Mouse (Mus musculus) testis, adult 2 months (tissue): ENCODE data around the gene Saa3. TPM values are rescaled to one million over a fixed set of nuclear protein-coding genes. Genes with fewer than 3 reads are reported as not detected.
"Not testable (repeated sequence)": the region's sequence is repeated elsewhere in the genome, so short reads cannot be mapped to it uniquely, and the experiment has no call there.

Experiments used
- H3K27ac ChIP-seq: fragments of 200-500 bp; 2 replicates; pipeline ENCODE4 v1.5.1; 2012; ENCODE audit warnings: low read depth, low read length; ENCODE audit not compliant: control insufficient read depth, insufficient read depth
- H3K27me3 ChIP-seq: fragments of 200-500 bp; 2 replicates; pipeline ENCODE4 v1.6.1; 2012; ENCODE audit warnings: mild to moderate bottlenecking, low read length, moderate library complexity; ENCODE audit not compliant: control insufficient read depth, insufficient read depth
- H3K36me3 ChIP-seq: fragments of 200-500 bp; 2 replicates; pipeline ENCODE4 v1.6.1; 2012; ENCODE audit warnings: mild to moderate bottlenecking, low read length; ENCODE audit not compliant: control insufficient read depth, insufficient read depth
- H3K4me1 ChIP-seq: fragments of 200-500 bp; 2 replicates; pipeline ENCODE4 v1.6.1; 2012; ENCODE audit warnings: low read length; ENCODE audit not compliant: control insufficient read depth, insufficient read depth
- H3K4me3 ChIP-seq: fragments of 200-500 bp; 2 replicates; pipeline ENCODE4 v1.5.1; 2012; ENCODE audit warnings: low read depth, mild to moderate bottlenecking, low read length, moderate library complexity, mixed read lengths; ENCODE audit not compliant: control insufficient read depth
- CTCF ChIP-seq: fragments of 200-500 bp; IDR thresholded peaks from 2 replicates; pipeline ENCODE4 v1.5.1; 2012; ENCODE audit warnings: low read depth, mild to moderate bottlenecking, inconsistent platforms, low read length, moderate library complexity; ENCODE audit not compliant: control insufficient read depth, insufficient read depth, insufficient replicate concordance
- POLR2A ChIP-seq: fragments of 200-500 bp; IDR thresholded peaks from 2 replicates; pipeline ENCODE4 v1.6.1; 2012; ENCODE audit warnings: low read depth, mild to moderate bottlenecking, inconsistent platforms, low read length, moderate library complexity; ENCODE audit not compliant: control insufficient read depth
- polyA plus RNA-seq: library from polyadenylated mRNA; depleted of rRNA; stranded (reverse); fragments of >200 nt; gene quantifications from 2 replicates; pipeline ENCODE4 v1.2.3, GENCODE M21; 2012; rRNA removed

Gene Saa3
- not detected in 2 replicates for polyA plus RNA-seq

DNA sequence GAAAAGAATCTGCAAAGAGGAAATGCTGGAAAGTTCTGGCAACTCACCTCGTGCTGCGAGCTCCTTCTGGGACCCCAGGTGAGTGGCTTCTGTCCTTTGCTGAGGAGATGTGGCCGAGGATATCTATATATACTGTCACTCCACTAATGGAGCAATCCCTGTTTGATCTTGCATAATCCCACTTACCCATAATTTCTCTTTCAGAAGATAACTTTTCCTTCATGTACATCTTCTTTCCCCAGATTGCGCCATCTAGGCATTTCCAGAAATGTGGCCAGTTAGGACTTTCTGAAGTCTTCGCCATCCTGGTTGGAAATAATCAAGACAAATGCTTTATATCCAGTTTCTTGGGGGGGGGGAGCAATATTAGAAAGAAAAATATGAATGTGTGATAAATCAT lies at the start of gene Saa3:
Gene Saa3 (minus strand): TSS at position 101 of the 400 bp plus-strand sequence.
- H3K27ac ChIP-seq = no peak within 1 kb of the TSS
- no peaks in the 10 kb centered on the region; the same call in none of the 2 replicates for H3K4me1 ChIP-seq
- H3K27me3 ChIP-seq = no peaks in the 10 kb centered on the region
- H3K36me3 ChIP-seq = no peaks in the 10 kb centered on the region
- no peak within 1 kb of the TSS for H3K4me3 ChIP-seq
- no peak for TF ChIP-seq CTCF
- no peak for TF ChIP-seq POLR2A

DNA sequence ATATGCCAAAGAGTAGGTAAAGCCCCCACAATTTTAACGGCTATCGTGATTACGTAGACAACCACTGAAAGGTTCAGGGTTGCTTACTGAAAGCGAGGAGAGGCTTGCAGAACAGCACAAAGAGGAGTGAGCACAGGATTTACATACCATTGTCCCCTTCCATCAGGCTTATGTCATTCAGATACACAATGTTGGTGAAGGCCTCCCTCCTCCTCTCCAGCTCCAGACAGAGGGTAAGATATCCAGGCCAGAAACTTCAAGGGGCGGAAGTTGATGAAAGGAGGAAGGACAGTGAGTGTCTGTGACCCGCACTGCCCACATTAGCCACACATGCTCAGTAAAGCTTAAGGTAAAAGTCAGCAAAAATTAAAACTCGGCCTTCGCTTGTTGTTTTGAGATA lies 49.2 kb upstream of the Saa3 start:
- no peak overlapping the region for H3K27ac ChIP-seq

DNA sequence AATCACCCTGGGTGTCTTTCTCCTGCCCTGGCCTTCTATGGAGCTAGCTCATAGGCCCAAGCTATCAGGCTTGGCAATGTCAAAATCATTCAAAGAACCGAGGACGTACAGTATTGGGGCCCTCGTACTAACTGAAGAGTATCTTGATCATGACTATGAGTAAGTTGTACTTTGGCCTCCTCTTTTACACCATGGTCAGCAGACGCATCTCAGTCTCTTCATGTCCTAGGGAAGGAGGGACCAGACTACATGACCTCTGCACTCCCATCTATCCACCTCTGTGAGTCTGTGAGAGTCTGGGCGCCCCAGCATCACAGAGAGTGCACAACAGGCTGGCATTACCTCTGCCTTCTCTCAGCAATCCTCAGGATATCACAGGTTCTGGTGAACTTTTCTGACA lies 47.1 kb upstream of the Saa3 start:
- no peak overlapping the region for H3K4me3 ChIP-seq
- H3K27me3 ChIP-seq = no peaks in the 10 kb centered on the region
- no peak for TF ChIP-seq POLR2A
- no peak for TF ChIP-seq CTCF
- no peak overlapping the region for H3K27ac ChIP-seq
- H3K36me3 ChIP-seq = peaks cover 3% of the 10 kb centered on the region
- H3K4me1 ChIP-seq = peaks cover 10% of the 10 kb centered on the region

More for the DNA sequence above, 49.2 kb upstream of the Saa3 start:
- Histone ChIP-seq H3K4me3 (no peak overlapping the region), H3K36me3 (peaks cover 8% of the 10 kb centered on the region), H3K27me3 (no peaks in the 10 kb centered on the region), H3K4me1 (peaks cover 8% of the 10 kb centered on the region)
- TF ChIP-seq POLR2A (no peak), CTCF (no peak)

DNA sequence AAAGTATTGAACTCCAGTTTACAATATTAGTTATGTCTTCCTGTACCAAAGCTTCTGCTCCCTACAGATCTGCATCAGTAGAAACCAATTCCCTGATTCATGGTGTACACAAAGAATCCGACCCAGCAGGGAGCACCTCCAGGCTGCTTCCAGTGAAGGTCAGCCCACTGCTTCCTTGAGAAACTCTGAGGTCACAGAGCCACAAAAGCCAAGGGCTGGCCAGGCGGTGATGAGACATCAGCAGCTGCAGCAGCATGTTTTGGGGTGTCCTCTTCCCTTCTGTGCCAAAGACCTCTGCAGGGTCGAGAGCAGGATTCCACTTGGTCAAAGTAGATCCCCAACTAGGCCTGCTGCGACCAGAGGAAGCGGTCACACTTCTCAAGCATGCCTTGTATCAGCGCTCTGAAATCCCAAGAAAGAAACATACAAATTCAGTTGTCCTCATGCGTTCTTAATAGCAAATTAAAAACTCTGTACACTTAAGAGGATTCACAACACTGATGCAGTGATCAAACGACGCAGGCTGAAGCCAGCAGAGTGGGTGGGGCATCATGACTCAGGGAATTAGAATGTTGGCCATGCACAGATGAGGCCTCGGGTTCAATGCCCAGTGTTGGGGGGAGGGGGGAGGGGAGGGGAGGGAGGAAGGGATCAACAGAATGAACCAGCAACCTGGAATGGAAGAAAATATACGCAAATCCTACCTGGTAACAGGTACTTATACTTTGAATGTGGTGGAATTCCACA lies 45.7 kb upstream of the Saa3 start:
- H3K4me3 ChIP-seq = no peak overlapping the region
- no peaks in the 10 kb centered on the region for H3K27me3 ChIP-seq
- peaks cover 3% of the 10 kb centered on the region for H3K36me3 ChIP-seq
- TF ChIP-seq CTCF = no peak
- TF ChIP-seq POLR2A = no peak
- H3K4me1 ChIP-seq = peaks cover 10% of the 10 kb centered on the region
- H3K27ac ChIP-seq = no peak overlapping the region

DNA sequence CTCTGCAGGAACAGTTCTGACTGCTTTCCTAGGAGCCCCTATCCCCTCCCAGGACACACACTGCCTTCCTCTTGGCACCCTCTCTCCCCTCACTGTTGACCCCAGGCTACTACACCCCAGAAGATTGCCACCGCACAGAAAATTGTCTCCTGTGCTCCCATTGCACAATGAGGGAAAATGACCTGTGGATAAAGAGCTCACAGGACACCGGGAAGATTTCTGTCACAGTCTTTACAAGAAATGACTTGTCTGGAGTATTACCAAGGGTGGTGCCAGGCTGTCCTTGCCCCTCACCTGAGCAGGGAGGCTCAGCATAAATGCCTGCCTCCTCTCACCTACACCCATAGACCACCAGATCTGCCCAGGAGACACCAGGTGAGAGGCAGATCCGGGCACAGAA lies 36.0 kb upstream of the Saa3 start, which contains the start of gene Saa2:
Gene Saa2 (plus strand): TSS at position 301 of the 400 bp plus-strand sequence.
- TF ChIP-seq CTCF = no peak
- no peak for TF ChIP-seq POLR2A
- Histone ChIP-seq H3K36me3 (no peaks in the 10 kb centered on the region), H3K27ac (no peak within 1 kb of the TSS)

DNA sequence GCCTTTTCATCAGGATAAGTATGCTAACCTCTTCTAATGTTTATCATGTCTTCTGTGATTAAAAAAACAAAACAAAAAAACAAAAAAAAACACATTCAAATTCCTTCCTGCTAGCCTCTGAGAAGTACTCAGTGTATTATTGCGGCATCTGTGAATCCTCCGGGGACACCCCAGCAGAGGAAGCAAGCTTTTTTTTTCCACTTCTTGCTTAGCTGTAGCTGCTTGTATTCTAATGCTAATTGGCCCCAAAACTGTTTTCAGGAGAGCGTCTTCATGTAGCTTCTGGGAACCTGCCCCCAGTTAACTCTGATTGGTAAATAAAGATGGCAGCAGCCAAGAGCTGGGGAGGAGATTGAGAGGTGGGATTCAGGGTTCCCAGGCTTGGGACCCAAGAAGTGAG lies 33.0 kb upstream of the Saa3 start:
- no peaks in the 10 kb centered on the region for H3K36me3 ChIP-seq
- H3K4me1 ChIP-seq = no peaks in the 10 kb centered on the region
- no peak overlapping the region for H3K4me3 ChIP-seq
- TF ChIP-seq CTCF (no peak), POLR2A (no peak)
- no peaks in the 10 kb centered on the region for H3K27me3 ChIP-seq
- H3K27ac ChIP-seq = no peak overlapping the region

More for the DNA sequence above, 36.0 kb upstream of the Saa3 start, which contains the start of gene Saa2:
- H3K4me1 ChIP-seq = no peaks in the 10 kb centered on the region
- no peak within 1 kb of the TSS for H3K4me3 ChIP-seq
- H3K27me3 ChIP-seq = no peaks in the 10 kb centered on the region

DNA sequence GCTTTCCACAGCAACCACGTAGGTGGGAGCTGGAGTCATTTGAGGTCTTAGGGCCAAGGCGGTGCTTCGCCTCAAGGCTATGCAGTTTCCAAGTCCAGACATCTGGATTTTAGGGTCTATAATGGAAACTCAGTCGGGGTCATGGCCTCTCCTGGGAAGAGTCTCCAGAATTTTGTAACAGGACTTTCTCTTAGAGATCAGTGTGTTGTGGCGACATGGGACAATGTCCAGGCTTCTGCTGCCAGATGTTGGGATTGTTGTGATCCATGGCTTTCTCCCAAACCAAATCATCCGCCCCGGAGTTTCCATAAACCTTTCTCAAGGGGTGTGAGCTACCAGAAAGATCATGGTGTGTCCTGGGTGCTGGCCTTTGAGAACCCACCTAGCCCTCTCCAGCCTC lies 30.9 kb upstream of the Saa3 start:
- Histone ChIP-seq H3K4me3 (no peak overlapping the region), H3K27ac (no peak overlapping the region), H3K4me1 (no peaks in the 10 kb centered on the region), H3K27me3 (no peaks in the 10 kb centered on the region), H3K36me3 (no peaks in the 10 kb centered on the region)
- TF ChIP-seq CTCF (no peak), POLR2A (no peak)

DNA sequence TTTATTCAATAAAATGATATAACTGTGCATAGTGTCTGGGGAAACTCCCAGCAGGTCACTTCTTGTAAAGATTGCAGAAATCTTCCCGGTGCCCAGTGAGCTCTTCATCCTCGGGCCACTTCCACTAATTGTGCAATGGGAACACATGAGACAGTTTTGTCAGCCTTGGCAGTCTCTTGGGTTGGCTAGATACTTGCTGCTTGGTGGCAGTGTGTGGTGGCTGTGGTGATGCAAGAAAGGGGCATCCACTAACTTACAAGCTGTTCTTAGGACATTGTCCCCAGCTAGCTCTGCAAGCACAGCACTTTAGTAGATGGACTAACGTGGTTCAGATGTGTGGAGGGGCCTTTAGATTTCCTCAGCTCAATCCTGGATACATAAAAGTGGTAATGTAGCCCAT lies 30.3 kb upstream of the Saa3 start:
- no peak overlapping the region for H3K27ac ChIP-seq
- H3K4me1 ChIP-seq = no peaks in the 10 kb centered on the region
- H3K27me3 ChIP-seq = no peaks in the 10 kb centered on the region
- H3K4me3 ChIP-seq = no peak overlapping the region
- no peak for TF ChIP-seq CTCF
- TF ChIP-seq POLR2A = no peak
- H3K36me3 ChIP-seq = no peaks in the 10 kb centered on the region

DNA sequence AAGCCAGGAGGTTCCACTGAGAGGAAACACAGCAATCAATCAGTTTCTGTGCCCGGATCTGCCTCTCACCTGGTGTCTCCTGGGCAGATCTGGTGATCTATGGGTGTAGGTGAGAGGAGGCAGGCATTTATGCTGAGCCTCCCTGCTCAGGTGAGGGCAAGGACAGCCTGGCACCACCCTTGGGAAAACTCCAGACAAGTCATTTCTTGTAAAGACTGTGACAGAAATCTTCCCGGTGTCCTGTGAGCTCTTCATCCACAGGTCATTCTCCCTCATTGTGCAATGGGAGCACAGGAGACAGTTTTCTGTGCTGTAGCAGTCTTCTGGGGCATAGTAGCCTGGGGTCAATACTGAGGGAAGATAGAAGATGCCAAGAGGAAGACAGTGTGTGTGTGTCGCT lies 27.4 kb upstream of the Saa3 start, which contains the start of gene Saa1:
Gene Saa1 (minus strand): TSS at position 101 of the 400 bp plus-strand sequence.
- not testable (repeated sequence) for H3K4me1 ChIP-seq, H3K27ac ChIP-seq, H3K27me3 ChIP-seq, H3K36me3 ChIP-seq, H3K4me3 ChIP-seq

DNA sequence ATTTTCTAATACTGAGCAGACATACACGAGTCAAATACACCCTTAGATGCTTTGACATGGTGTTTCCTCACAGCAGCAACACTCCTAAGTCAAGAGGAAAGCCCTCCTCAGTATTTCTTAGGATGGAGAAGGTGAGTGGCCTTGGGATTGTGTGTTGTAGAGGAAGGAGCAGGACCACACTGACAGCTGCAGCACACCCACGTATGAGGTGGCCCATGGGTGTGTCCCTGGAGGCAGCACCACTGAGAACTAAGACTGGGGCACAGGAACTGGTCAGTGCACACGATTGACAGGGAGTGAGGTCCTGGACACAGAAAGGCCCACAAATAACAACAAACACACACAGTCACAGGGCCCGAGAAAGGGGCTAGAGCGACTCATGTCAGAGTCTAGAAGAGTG lies 24.5 kb upstream of the Saa3 start:
- not testable (repeated sequence) for H3K36me3 ChIP-seq, H3K4me3 ChIP-seq, H3K4me1 ChIP-seq, H3K27me3 ChIP-seq, H3K27ac ChIP-seq
